Mouse (Mus musculus): ENCODE measurements around the gene Atp1b4. TPM values are rescaled to one million over a fixed set of nuclear protein-coding genes. Genes with fewer than 3 reads are reported as not detected.
"Not testable (repeated sequence)": the region's sequence is repeated elsewhere in the genome, so short reads cannot be mapped to it uniquely, and the experiment has no call there.

Atp1b4 gene
- polyA plus RNA-seq (2017; shearing (Covaris generic)) = not detected

- ATAC-seq = no peak
Observed at GRCm38 (mm10) chrX:38315884-38316283, at the start of gene Atp1b4. Gene Atp1b4, plus strand, starts transcription at chrX:38316184.

GRCm38 (mm10) chrX:38308597-38308996 is 7.4 kb upstream of the Atp1b4 start:
- ATAC-seq = no peak

- no peak for ATAC-seq
Observed at GRCm38 (mm10) chrX:38311054-38311453, 4.9 kb upstream of the Atp1b4 start.

- ATAC-seq = no peak
Observed at GRCm38 (mm10) chrX:38312910-38313625, 2.9 kb upstream of the Atp1b4 start.

- ATAC-seq = no peak
Observed at GRCm38 (mm10) chrX:38313626-38314210, 2.3 kb upstream of the Atp1b4 start.

GRCm38 (mm10) chrX:38330695-38331406 is 14.9 kb downstream of the Atp1b4 start:
- no peak for ATAC-seq

GRCm38 (mm10) chrX:38334329-38335279 is 18.6 kb downstream of the Atp1b4 start:
- no peak for ATAC-seq

GRCm38 (mm10) chrX:38362016-38362415 is 46.0 kb downstream of the Atp1b4 start:
- no peak for ATAC-seq

GRCm38 (mm10) chrX:38364621-38365020 is 48.6 kb downstream of the Atp1b4 start:
- not testable (repeated sequence) for ATAC-seq

- ATAC-seq = not testable (repeated sequence)
Observed at GRCm38 (mm10) chrX:38373169-38373568, 57.2 kb downstream of the Atp1b4 start.

Other genes with a start within 250 kb of the Atp1b4 start
- gene Rhox10, start 249.7 kb upstream of the Atp1b4 start, polyA plus RNA-seq (2017; shearing (Covaris generic)) = not detected
- gene Rhox11, start 231.0 kb upstream of the Atp1b4 start, polyA plus RNA-seq (2017; shearing (Covaris generic)) = not detected
- gene Rhox12, start 205.3 kb upstream of the Atp1b4 start, polyA plus RNA-seq (2017; shearing (Covaris generic)) = not detected
- gene Rhox13, start 195.0 kb upstream of the Atp1b4 start, polyA plus RNA-seq (2017; shearing (Covaris generic)) = not detected
- gene Zbtb33, start 126.4 kb upstream of the Atp1b4 start, polyA plus RNA-seq (2017; shearing (Covaris generic)) = 1 to 10 TPM; 1.0 to 1.1 TPM
- 1 to 10 TPM; 4.3 to 5.8 TPM for gene Tmem255a, start 63.7 kb upstream of the Atp1b4 start, polyA plus RNA-seq (2017; shearing (Covaris generic))
- gene Lamp2, start 140.3 kb downstream of the Atp1b4 start, polyA plus RNA-seq (2017; shearing (Covaris generic)) = 10 to 100 TPM; 59.0 to 68.8 TPM